Mouse (Mus musculus): Measurements from ENCODE around the gene Ppih.
"Not testable (repeated sequence)": the region's sequence is repeated elsewhere in the genome, so short reads cannot be mapped to it uniquely, and the experiment has no call there.

Ppih gene

GRCm38 (mm10) chr4:119291921-119292320 lies 28.4 kb downstream of the Ppih start:
- no peak for DNase-seq (ENCODE audit: low spot score in 2 of 2)

- no peak for DNase-seq (ENCODE audit: low spot score in 2 of 2)
These were observed 35.0 kb downstream of the Ppih start for GRCm38 (mm10) chr4:119285336-119285735.

GRCm38 (mm10) chr4:119284861-119285260 lies 35.5 kb downstream of the Ppih start:
- DNase-seq (ENCODE audit: low spot score in 2 of 2): no peak

- not testable (repeated sequence) for DNase-seq (ENCODE audit: low spot score in 2 of 2)
These were observed 41.6 kb downstream of the Ppih start for GRCm38 (mm10) chr4:119278784-119279183.

- no peak for DNase-seq (ENCODE audit: low spot score in 2 of 2)
These were observed 44.6 kb downstream of the Ppih start for GRCm38 (mm10) chr4:119275726-119276125.

GRCm38 (mm10) chr4:119275226-119275625 lies 45.1 kb downstream of the Ppih start:
- no peak for DNase-seq (ENCODE audit: low spot score in 2 of 2)

- no peak for DNase-seq (ENCODE audit: low spot score in 2 of 2)
These were observed 45.7 kb downstream of the Ppih start for GRCm38 (mm10) chr4:119274627-119275026.

GRCm38 (mm10) chr4:119266606-119267005 lies 53.7 kb downstream of the Ppih start:
- DNase-seq (ENCODE audit: low spot score in 2 of 2): no peak

GRCm38 (mm10) chr4:119263459-119263858 lies 56.9 kb downstream of the Ppih start:
- DNase-seq (ENCODE audit: low spot score in 2 of 2): no peak

GRCm38 (mm10) chr4:119262483-119262882 lies 57.9 kb downstream of the Ppih start:
- DNase-seq (ENCODE audit: low spot score in 2 of 2): no peak

- DNase-seq (ENCODE audit: low spot score in 2 of 2): no peak
These were observed 59.1 kb downstream of the Ppih start for GRCm38 (mm10) chr4:119261087-119261713.

- DNase-seq (ENCODE audit: low spot score in 2 of 2): no peak
These were observed 60.7 kb downstream of the Ppih start for GRCm38 (mm10) chr4:119259344-119260254.

GRCm38 (mm10) chr4:119257083-119257482 lies 63.3 kb downstream of the Ppih start:
- DNase-seq (ENCODE audit: low spot score in 2 of 2): no peak

GRCm38 (mm10) chr4:119255351-119255750 lies 65.0 kb downstream of the Ppih start, which contains the start of gene Cldn19:
TSS of gene Cldn19 (plus strand) at chr4:119255414.
- no peak for DNase-seq (ENCODE audit: low spot score in 2 of 2)

GRCm38 (mm10) chr4:119254012-119254618 lies 66.2 kb downstream of the Ppih start:
- peak in 1 of 2 experiments; percentile 54 for DNase-seq (ENCODE audit: low spot score in 2 of 2)

- no peak for DNase-seq (ENCODE audit: low spot score in 2 of 2)
These were observed 68.1 kb downstream of the Ppih start for GRCm38 (mm10) chr4:119252025-119252808.
